Mouse (Mus musculus) forebrain, embryonic 10.5 days (tissue): ENCODE measurements around the gene Ferd3l. TPM values are rescaled to one million over a fixed set of nuclear protein-coding genes. Genes with fewer than 3 reads are reported as not detected.

Experiments used
- DNase-seq: peaks from one replicate; pipeline ENCODE4 v3.0.0-alpha.2; 2017; ENCODE audit warnings: low spot score; ENCODE audit errors: extremely low spot score
- H3K27ac ChIP-seq: fragments of 300-500 bp; sonication (generic); 2 replicates; pipeline ENCODE4 v1.5.1; 2016; ENCODE audit warnings: mild to moderate bottlenecking
- H3K27me3 ChIP-seq: fragments of 300-500 bp; sonication (generic); 2 replicates; pipeline ENCODE4 v1.6.1; 2016; ENCODE audit warnings: mild to moderate bottlenecking; ENCODE audit not compliant: poor library complexity, severe bottlenecking
- H3K36me3 ChIP-seq: fragments of 300-500 bp; sonication (generic); replicated peaks from 2 replicates; pipeline ENCODE4 v1.6.1; 2016; ENCODE audit warnings: mild to moderate bottlenecking, moderate library complexity
- H3K4me1 ChIP-seq: fragments of 300-500 bp; sonication (generic); 2 replicates; pipeline ENCODE4 v1.6.1; 2016
- H3K4me3 ChIP-seq: fragments of 300-500 bp; sonication (generic); 2 replicates; pipeline ENCODE4 v1.5.1; 2016; ENCODE audit warnings: mild to moderate bottlenecking, moderate library complexity
- H3K9me3 ChIP-seq: fragments of 300-500 bp; sonication (generic); 2 replicates; pipeline ENCODE4 v1.6.1; 2016; ENCODE audit warnings: mild to moderate bottlenecking, moderate library complexity
- WGBS: fragments of 180-500 bp; shearing (Covaris S2); methylation state at CpG from one replicate; pipeline ENCODE4 v1.1.7; 2016; 5-methylcytosine and 5-hydroxymethylcytosine counted together
- polyA plus RNA-seq: library from polyadenylated mRNA; unstranded; fragments of >200 nt; fragmentation: Nextera tagmentation; extraction: Ambion mirVana; gene quantifications from 2 replicates; pipeline ENCODE4 v1.2.1, GENCODE M21; 2016

Gene Ferd3l
- polyA plus RNA-seq, 1 experiment from 2014 or later = 0.55 TPM

DNA sequence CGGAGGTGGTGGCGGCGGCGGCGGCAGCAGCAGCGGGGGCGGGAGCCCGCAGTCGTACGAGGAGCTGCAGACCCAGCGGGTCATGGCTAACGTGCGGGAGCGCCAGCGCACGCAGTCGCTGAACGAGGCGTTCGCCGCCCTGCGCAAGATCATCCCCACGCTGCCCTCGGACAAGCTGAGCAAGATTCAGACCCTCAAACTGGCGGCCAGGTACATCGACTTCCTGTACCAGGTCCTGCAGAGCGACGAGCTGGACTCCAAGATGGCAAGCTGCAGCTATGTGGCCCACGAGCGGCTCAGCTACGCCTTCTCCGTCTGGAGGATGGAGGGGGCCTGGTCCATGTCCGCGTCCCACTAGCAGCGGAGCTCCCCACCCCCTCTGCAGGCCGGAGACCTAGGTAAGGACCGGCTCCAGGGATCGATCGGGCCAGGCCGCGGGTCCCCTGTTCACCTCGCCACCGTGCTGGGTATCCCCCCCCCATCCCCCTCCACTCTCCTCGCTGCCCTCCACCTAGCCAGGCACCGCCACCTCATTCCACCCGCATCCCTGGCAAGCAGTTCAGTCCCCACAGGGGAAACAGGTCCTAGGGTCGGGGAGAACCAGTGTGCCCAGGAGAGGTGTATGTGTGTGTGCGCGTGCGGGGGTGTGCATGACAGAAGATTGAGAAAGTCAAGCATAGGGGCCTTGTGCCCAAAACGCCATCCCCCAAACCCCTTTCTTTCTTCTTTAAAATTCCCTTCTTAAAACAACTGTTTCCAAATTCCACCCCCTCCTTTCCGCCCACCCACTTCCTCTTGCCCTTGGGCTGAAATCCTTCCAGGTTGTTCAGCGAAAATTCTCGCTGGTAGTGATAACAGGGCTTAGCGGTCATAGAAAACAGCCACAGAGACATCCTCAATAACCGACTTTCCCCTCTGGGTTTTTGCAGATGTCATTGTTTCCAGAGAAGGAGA, 30.3 kb downstream of the Ferd3l start:
- Histone ChIP-seq H3K9me3 (no peaks in the 10 kb centered on the region), H3K4me1 (peaks cover 39% of the 10 kb centered on the region), H3K27me3 (peaks cover 100% of the 10 kb centered on the region), H3K4me3 (peak overlapping the region; percentile 67), H3K27ac (peak overlapping the region; percentile 88), H3K36me3 (no peaks in the 10 kb centered on the region)
- DNase-seq = peak; percentile 73
- WGBS = under 1% methylated on average over 56 of the region's 56 CpGs

DNA sequence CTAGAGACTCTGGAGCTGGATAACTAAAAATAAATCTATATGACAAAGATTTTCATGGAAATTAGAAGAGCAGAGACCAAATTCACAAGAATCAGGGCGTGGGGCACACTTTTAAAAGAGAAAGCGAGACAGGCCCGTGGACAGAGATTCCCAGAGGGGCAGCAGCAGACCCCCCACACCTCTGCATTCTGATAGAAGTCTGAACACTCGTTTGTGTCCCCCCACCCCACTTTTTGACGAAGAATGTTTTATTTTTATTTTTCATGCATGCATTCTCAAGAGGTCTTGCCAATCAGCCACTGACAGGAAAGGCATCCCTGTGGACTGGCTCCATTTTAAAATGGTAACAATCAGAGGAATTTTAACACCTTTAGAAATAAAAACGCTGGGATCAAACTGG, 31.0 kb downstream of the Ferd3l start:
- peak overlapping the region; percentile 67 for H3K4me3 ChIP-seq
- no peaks in the 10 kb centered on the region for H3K9me3 ChIP-seq
- H3K27me3 ChIP-seq = peaks cover 100% of the 10 kb centered on the region
- H3K4me1 ChIP-seq = peaks cover 39% of the 10 kb centered on the region
- no peaks in the 10 kb centered on the region for H3K36me3 ChIP-seq
- H3K27ac ChIP-seq = peak overlapping the region; percentile 88
- WGBS = under 1% methylated on average over 6 of the region's 6 CpGs
- no peak for DNase-seq

DNA sequence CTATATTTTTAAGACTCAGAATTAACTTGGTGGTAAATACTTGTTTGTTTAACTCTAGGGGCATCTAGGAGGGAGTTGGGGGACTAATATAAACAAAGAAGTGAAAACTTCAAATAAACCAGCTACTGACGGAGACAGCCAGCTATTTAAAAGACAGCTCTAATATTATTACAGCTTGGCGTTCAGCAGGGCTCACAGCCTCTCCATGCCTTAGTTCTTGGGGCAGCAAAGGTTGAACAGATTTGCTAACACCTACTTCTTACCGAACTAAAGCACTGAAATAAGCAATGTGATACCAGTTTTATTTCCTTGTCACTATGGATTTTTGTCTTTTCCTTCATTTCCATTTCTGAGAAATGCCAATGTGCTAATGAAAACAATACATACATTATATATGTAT, 31.6 kb downstream of the Ferd3l start:
- WGBS = 2% methylated on average over 3 of the region's 3 CpGs
- Histone ChIP-seq H3K36me3 (no peaks in the 10 kb centered on the region), H3K4me3 (peak overlapping the region; percentile 67), H3K27ac (no peak overlapping the region), H3K27me3 (peaks cover 100% of the 10 kb centered on the region), H3K4me1 (peaks cover 43% of the 10 kb centered on the region), H3K9me3 (no peaks in the 10 kb centered on the region)
- no peak for DNase-seq

DNA sequence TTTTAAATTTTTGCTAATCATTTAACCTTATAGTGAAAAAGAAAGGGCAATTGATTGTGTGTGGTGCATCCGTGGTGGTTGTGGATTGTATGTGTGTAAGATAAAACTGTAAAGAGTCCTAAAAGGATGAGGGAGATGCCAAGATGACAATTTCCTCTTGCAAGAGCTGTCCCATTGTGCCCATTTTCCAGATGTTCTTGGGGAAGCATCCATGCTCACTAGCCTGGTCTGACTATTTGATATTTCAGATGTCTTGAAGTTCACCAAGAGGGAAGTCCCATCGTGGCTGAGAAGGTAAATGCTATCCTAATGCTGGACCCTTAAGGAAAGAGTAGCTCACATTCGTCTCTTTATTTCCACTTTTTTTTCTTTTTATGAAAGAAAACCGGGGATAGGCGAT, 32.8 kb downstream of the Ferd3l start:
- DNase-seq = no peak
- 10% methylated on average over 5 of the region's 5 CpGs for WGBS
- H3K4me1 ChIP-seq = peaks cover 43% of the 10 kb centered on the region
- H3K9me3 ChIP-seq = no peaks in the 10 kb centered on the region
- H3K27ac ChIP-seq = no peak overlapping the region
- H3K4me3 ChIP-seq = peak overlapping the region; percentile 67
- H3K27me3 ChIP-seq = peaks cover 100% of the 10 kb centered on the region
- H3K36me3 ChIP-seq = no peaks in the 10 kb centered on the region

GRCm38 (mm10) chr12:33962118-33962772, 34.0 kb downstream of the Ferd3l start:
- DNase-seq = peak; percentile 50
- H3K9me3 ChIP-seq = no peaks in the 10 kb centered on the region
- no peaks in the 10 kb centered on the region for H3K36me3 ChIP-seq
- WGBS = 1% methylated on average over 17 of the region's 17 CpGs
- H3K4me3 ChIP-seq = peak overlapping the region; percentile 67
- peaks cover 46% of the 10 kb centered on the region for H3K4me1 ChIP-seq
- H3K27me3 ChIP-seq = peaks cover 100% of the 10 kb centered on the region
- peak overlapping the region; percentile 41; the same call in 1 of the 2 replicates for H3K27ac ChIP-seq

- Histone ChIP-seq H3K27me3 (peaks cover 100% of the 10 kb centered on the region), H3K36me3 (no peaks in the 10 kb centered on the region), H3K4me1 (peaks cover 46% of the 10 kb centered on the region)
These were observed 34.5 kb downstream of the Ferd3l start for GRCm38 (mm10) chr12:33962773-33963130.

GRCm38 (mm10) chr12:33963671-33964369, 35.6 kb downstream of the Ferd3l start:
- 2% methylated on average over 15 of the region's 15 CpGs for WGBS
- no peak for DNase-seq
- Histone ChIP-seq H3K9me3 (no peaks in the 10 kb centered on the region), H3K27ac (no peak overlapping the region), H3K4me3 (no peak overlapping the region), H3K4me1 (peaks cover 46% of the 10 kb centered on the region), H3K36me3 (no peaks in the 10 kb centered on the region), H3K27me3 (peaks cover 100% of the 10 kb centered on the region)

More at GRCm38 (mm10) chr12:33962773-33963130, 34.5 kb downstream of the Ferd3l start:
- H3K4me3 ChIP-seq = peak overlapping the region; percentile 67; the same call in 1 of the 2 replicates
- 4% methylated on average over 9 of the region's 9 CpGs for WGBS
- H3K9me3 ChIP-seq = no peaks in the 10 kb centered on the region
- H3K27ac ChIP-seq = peak overlapping the region; percentile 41; the same call in 1 of the 2 replicates
- no peak for DNase-seq

GRCm38 (mm10) chr12:33964427-33964826, 36.2 kb downstream of the Ferd3l start:
- no peak overlapping the region for H3K27ac ChIP-seq
- no peak overlapping the region for H3K4me3 ChIP-seq
- WGBS = 2% methylated on average over 2 of the region's 2 CpGs
- peaks cover 100% of the 10 kb centered on the region for H3K27me3 ChIP-seq
- H3K9me3 ChIP-seq = no peaks in the 10 kb centered on the region
- H3K4me1 ChIP-seq = peaks cover 46% of the 10 kb centered on the region
- H3K36me3 ChIP-seq = no peaks in the 10 kb centered on the region
- DNase-seq = no peak

DNA sequence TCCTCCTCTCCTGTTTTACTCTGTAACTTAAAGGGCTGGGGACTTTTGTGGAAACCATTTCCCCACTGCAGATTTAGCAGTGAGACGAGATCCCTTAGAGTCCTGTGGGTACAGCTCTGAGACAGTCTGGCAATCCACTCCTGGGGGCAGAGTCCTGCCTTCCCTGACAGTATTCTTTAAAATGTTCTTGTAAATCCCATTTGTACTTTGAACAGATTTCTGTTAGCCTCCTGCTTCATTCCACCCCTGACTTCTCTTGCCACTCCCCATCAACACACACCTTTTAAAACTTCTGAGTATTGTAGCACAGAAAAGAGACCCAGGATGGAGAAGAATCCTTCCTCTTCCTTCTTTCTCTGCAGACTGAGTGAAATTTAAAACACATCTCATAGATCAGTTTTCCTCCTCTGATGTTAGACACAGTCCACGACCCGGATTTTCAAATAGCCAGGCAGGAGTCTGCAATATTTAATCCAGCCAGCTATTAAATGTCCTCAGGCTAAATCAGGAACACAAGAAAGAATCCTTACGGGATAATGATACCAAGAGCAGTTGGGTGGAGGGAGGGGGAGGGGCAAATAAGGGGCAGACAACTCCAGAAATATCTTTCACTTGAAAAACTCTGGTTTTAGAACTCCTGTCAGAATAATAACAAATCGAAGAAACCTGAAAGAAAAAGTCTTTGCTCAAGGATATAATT, 37.6 kb downstream of the Ferd3l start:
- peaks cover 46% of the 10 kb centered on the region for H3K4me1 ChIP-seq
- WGBS = 5% methylated on average over 5 of the region's 5 CpGs
- peaks cover 100% of the 10 kb centered on the region for H3K27me3 ChIP-seq
- no peaks in the 10 kb centered on the region for H3K9me3 ChIP-seq
- H3K4me3 ChIP-seq = no peak overlapping the region
- H3K36me3 ChIP-seq = no peaks in the 10 kb centered on the region
- DNase-seq = no peak
- H3K27ac ChIP-seq = no peak overlapping the region

DNA sequence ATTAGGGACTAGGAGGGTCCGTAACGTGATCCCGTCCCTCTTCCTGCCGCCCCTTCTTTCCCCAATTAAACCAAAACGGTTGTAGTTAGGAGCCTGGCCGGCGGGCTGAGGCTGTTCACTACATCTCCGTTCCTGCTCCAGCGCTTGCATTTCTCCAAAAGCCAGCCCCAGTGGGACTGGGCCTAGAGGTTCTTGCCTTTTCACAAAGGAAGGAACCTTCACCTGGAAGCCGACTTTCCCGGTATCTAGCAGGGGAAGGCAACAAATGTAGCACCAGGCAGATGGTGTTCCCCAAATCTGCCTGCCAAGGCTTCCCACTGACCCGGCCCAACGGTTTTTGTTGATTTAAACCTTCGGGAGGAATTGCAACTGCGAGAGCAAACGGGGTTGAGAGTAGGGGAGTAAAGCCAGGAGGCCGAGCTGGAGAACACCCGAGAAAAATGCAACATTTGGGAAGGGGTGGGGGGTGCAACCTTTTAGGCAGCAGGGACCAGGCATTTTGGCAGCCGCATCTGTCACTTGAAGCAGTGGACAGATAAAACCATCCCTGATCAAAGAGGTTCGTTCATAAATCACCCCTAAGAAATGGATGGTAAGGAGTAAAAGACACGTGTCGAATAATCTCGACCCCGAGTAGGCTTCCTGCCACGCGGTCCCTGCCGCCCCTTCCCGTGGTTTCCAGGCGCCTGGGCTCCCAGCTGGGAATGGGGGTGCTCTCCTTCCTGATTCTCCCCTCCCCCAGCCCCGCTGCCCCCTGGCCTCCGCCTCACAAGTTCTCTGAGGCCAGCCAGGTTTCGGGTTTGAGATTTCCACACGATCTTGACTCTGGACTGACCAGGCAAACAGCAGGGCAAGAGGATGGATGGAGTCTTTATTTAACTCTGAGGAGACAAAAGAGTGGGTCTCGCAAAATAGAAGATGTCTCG, 38.5 kb downstream of the Ferd3l start:
- no peaks in the 10 kb centered on the region for H3K36me3 ChIP-seq
- H3K27me3 ChIP-seq = peaks cover 100% of the 10 kb centered on the region
- WGBS = under 1% methylated on average over 35 of the region's 35 CpGs
- H3K9me3 ChIP-seq = no peaks in the 10 kb centered on the region
- peak overlapping the region; percentile 42 for H3K4me3 ChIP-seq
- peaks cover 46% of the 10 kb centered on the region for H3K4me1 ChIP-seq
- peak overlapping the region; percentile 70 for H3K27ac ChIP-seq
- DNase-seq = peak; percentile 56

- peaks cover 40% of the 10 kb centered on the region for H3K4me1 ChIP-seq
- peak overlapping the region; percentile 42 for H3K4me3 ChIP-seq
- DNase-seq = peak; percentile 54
- no peaks in the 10 kb centered on the region for H3K9me3 ChIP-seq
- peak overlapping the region; percentile 56; the same call in 1 of the 2 replicates for H3K27ac ChIP-seq
- peaks cover 98% of the 10 kb centered on the region for H3K27me3 ChIP-seq
- WGBS = 0% methylated on average over 21 of the region's 21 CpGs
- no peaks in the 10 kb centered on the region for H3K36me3 ChIP-seq
These were observed 39.3 kb downstream of the Ferd3l start for GRCm38 (mm10) chr12:33967514-33967913.
